Mouse (Mus musculus) kidney, adult 2 months (tissue): ENCODE measurements at regions not wholly inside any gene's neighbourhood (a gene's known extent, or its start where the extent isn't known, plus 50 kb on each side); places are given as distances from the start of the nearest gene placed in this dataset.
"Not testable (repeated sequence)": the region's sequence is repeated elsewhere in the genome, so short reads cannot be mapped to it uniquely, and the experiment has no call there.

Experiments used
- DNase-seq: peaks from one replicate; pipeline ENCODE4 v3.0.0; 2021
- H3K27ac ChIP-seq: fragments of 200-500 bp; 2 replicates; pipeline ENCODE4 v1.5.1; 2012; ENCODE audit warnings: low read depth, low read length, control low read depth, inconsistent platforms; ENCODE audit not compliant: insufficient read depth
- H3K27me3 ChIP-seq: fragments of 200-500 bp; replicated peaks from 2 replicates; pipeline ENCODE4 v1.6.1; 2012; ENCODE audit warnings: mild to moderate bottlenecking, moderate library complexity, low read length, inconsistent platforms; ENCODE audit not compliant: control insufficient read depth, insufficient read depth
- H3K36me3 ChIP-seq: fragments of 200-500 bp; 2 replicates; pipeline ENCODE4 v1.6.1; 2012; ENCODE audit warnings: mild to moderate bottlenecking, moderate library complexity, low read length, inconsistent platforms; ENCODE audit not compliant: control insufficient read depth, insufficient read depth
- H3K4me1 ChIP-seq: fragments of 200-500 bp; 2 replicates; pipeline ENCODE4 v1.6.1; 2011; ENCODE audit warnings: low read length; ENCODE audit not compliant: control insufficient read depth, insufficient read depth
- H3K4me3 ChIP-seq: fragments of 200-500 bp; 2 replicates; pipeline ENCODE4 v1.5.1; 2011; ENCODE audit warnings: mild to moderate bottlenecking, low read depth, low read length, control low read depth; ENCODE audit not compliant: insufficient read depth
- CTCF ChIP-seq: fragments of 200-500 bp; conservative IDR thresholded peaks from 2 replicates; pipeline ENCODE4 v1.5.1; 2011; ENCODE audit warnings: low read depth, mild to moderate bottlenecking, control low read depth, low read length, moderate library complexity, mixed read lengths; ENCODE audit not compliant: insufficient read depth, insufficient read length
- POLR2A ChIP-seq: fragments of 200-500 bp; IDR thresholded peaks from one replicate; pipeline ENCODE4 v1.6.1; 2011; ENCODE audit warnings: low read depth, low read length, control low read depth
- WGBS: fragments of 180-500 bp; shearing (Covaris S2); methylation state at CpG from one replicate; pipeline ENCODE4 v1.1.7; 2018; 5-methylcytosine and 5-hydroxymethylcytosine counted together

DNA sequence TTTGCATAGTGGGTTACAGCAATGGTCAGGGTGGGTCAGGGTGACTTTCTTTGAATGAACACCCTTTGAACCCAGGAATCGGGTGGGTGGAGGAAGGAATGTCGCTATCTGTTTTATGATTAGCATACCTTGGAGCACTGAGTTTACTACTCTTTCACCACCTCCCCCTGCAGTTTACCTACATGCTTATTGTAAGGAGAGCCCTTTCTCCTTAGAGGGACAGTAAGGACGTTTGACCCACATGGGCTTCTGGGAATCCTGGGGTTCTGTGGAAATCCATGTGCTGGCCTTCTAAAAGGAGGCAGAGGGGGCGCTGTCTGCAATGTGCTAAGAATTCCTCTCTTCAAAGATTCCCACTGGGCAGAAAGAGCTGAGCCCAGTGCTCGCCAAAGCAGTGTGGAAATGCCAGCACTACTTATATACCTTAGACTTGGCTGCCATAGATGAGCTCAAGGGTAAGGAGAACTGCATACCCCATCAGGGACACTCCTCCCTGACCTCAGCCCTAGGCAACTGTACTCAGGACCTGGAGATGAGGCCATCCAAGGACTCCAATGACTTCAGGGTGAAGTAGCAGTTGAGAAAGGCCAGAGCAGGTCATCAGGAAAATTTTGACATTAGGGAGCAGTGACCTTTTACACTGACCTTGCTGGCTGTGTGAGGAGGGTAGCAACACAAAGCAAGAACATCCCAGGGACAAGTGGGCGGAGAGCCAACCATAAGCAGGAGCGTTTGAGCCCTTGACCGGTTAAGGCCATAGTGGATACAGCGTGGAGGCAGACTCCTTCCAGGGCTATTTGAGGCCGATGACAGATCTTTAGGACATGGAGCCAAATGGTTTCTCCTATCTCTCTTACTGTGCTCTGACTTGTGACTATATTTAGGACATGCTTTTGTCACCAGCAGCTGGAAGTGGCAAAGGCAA is 133.2 kb downstream of the Tcp10c start:
- TF ChIP-seq CTCF (no peak), POLR2A (no peak)
- 82% methylated on average over 10 of the region's 10 CpGs for WGBS
- DNase-seq: peak; percentile 31
- Histone ChIP-seq H3K4me1 (no peaks in the 10 kb centered on the region), H3K36me3 (no peaks in the 10 kb centered on the region), H3K4me3 (no peak overlapping the region), H3K27me3 (no peaks in the 10 kb centered on the region), H3K27ac (no peak overlapping the region)

GRCm38 (mm10) chr17:13488608-13489324 is 134.4 kb downstream of the Tcp10c start:
- Histone ChIP-seq H3K27ac (no peak overlapping the region), H3K4me1 (no peaks in the 10 kb centered on the region), H3K27me3 (no peaks in the 10 kb centered on the region), H3K4me3 (no peak overlapping the region), H3K36me3 (no peaks in the 10 kb centered on the region)
- DNase-seq: no peak
- 54% methylated on average over 9 of the region's 9 CpGs for WGBS
- no peak for TF ChIP-seq CTCF
- TF ChIP-seq POLR2A: no peak

- H3K27ac ChIP-seq, H3K4me1 ChIP-seq, H3K36me3 ChIP-seq, H3K4me3 ChIP-seq, DNase-seq, H3K27me3 ChIP-seq: not testable (repeated sequence)
- WGBS: 93% methylated on average over 1 of the region's 1 CpGs
These were observed 137.9 kb downstream of the Tcp10c start for GRCm38 (mm10) chr17:13492239-13492638.

DNA sequence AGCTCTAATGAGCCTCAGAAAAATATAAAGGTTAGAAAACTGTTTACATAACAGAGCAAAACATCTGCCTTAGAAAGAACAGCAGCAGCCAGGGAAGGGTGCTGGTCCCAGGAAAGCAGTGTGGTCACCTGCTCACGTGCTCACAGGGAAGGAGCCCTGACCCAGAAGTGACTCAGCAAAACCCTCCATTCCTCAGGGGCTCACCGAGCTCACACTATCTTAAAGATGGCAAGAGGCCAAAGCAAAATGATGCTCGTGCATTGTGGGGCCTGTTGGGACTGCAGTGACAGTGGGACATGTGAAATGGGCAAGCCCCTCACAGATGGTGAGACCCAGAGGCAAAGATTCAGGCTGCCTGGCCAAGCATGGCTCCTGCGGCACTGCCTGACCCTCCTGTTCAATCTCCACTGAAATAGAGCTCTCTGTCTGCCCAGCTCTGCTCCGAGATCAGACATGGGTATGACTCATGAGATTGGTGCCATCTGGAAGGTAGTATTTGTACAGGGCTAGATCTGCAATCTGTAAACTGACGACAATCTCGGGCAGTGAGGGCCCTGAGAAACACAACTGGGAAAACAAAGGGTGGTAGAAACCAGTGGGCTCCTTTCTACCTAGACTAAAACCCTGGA is 138.4 kb downstream of the Tcp10c start:
- not testable (repeated sequence) for H3K4me1 ChIP-seq, H3K36me3 ChIP-seq, H3K27me3 ChIP-seq, H3K27ac ChIP-seq, H3K4me3 ChIP-seq, DNase-seq
- 35% methylated on average over 3 of the region's 7 CpGs for WGBS

- H3K4me1 ChIP-seq, H3K27me3 ChIP-seq, H3K36me3 ChIP-seq, H3K4me3 ChIP-seq, DNase-seq, H3K27ac ChIP-seq: not testable (repeated sequence)
- 89% methylated on average over 3 of the region's 3 CpGs for WGBS
These were observed 139.5 kb downstream of the Tcp10c start for GRCm38 (mm10) chr17:13493866-13494265.

- H3K4me3 ChIP-seq, H3K27me3 ChIP-seq, H3K27ac ChIP-seq, H3K4me1 ChIP-seq, DNase-seq, H3K36me3 ChIP-seq: not testable (repeated sequence)
- WGBS: no CpG with 5 or more reads among the region's 1 CpGs
These were observed 140.1 kb downstream of the Tcp10c start for GRCm38 (mm10) chr17:13494475-13494874.

DNA sequence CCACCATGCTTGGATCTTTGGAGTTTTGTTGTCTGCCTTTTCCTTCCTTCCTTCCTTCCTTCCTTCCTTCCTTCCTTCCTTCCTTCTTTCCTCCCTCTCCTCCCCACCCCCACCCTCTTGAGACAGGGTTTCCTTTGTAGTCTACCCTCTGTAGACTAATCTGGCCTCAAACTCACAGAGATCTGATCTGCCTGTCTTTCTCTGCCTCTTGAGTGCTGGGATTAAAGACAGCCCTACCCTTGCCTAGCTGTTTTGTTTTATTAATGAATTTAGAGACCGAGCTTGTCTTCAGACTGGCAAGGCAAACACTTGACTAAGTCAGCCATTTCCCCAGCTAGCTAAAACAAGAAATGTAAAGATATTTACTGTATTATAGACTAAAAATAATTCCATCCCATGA is 150.0 kb downstream of the Tcp10c start:
- H3K4me1 ChIP-seq, DNase-seq, H3K36me3 ChIP-seq, H3K27me3 ChIP-seq, H3K4me3 ChIP-seq, H3K27ac ChIP-seq: not testable (repeated sequence)
- 100% methylated on average over 1 of the region's 1 CpGs for WGBS

GRCm38 (mm10) chr17:13504827-13505268 is 150.5 kb downstream of the Tcp10c start:
- 75% methylated on average over 8 of the region's 9 CpGs for WGBS
- DNase-seq: not testable (repeated sequence)

DNA sequence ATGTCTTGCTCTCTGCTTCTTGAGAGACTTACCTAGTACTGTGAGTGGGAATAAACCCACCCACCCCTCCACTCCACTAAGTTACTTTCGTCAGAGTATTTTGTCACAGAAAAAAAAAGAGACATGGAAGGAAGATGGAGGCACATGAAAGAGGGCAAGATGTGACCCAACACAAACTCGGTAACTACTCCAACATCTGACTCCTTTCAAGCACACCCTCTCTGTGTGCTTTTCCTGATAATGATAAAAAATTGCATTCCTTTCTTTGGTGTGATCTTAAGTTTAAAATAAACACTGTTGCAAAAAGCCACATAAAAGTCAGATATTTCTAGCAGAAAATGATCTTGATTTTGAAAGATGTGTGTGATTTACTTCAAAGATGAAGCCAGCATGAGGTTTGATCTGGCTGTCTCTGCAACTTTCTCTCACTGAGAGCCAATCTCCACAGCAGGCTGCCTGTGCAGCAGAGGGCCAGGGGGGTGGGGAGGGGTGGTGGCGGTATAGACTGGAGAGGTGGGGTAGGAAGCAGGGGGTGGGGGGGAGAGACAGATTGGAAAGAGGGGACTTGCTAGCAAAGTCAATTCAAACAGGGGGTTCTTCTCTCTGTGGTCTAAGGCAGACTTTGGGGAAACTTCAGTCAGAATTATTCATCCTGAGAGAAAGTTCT is 153.2 kb downstream of the Tcp10c start:
- not testable (repeated sequence) for H3K4me3 ChIP-seq, H3K36me3 ChIP-seq, H3K27ac ChIP-seq, DNase-seq, H3K27me3 ChIP-seq, H3K4me1 ChIP-seq
- 66% methylated on average over 2 of the region's 3 CpGs for WGBS

More at GRCm38 (mm10) chr17:13504827-13505268, 150.5 kb downstream of the Tcp10c start:
- not testable (repeated sequence) for H3K36me3 ChIP-seq, H3K27me3 ChIP-seq, H3K27ac ChIP-seq, H3K4me3 ChIP-seq, H3K4me1 ChIP-seq

DNA sequence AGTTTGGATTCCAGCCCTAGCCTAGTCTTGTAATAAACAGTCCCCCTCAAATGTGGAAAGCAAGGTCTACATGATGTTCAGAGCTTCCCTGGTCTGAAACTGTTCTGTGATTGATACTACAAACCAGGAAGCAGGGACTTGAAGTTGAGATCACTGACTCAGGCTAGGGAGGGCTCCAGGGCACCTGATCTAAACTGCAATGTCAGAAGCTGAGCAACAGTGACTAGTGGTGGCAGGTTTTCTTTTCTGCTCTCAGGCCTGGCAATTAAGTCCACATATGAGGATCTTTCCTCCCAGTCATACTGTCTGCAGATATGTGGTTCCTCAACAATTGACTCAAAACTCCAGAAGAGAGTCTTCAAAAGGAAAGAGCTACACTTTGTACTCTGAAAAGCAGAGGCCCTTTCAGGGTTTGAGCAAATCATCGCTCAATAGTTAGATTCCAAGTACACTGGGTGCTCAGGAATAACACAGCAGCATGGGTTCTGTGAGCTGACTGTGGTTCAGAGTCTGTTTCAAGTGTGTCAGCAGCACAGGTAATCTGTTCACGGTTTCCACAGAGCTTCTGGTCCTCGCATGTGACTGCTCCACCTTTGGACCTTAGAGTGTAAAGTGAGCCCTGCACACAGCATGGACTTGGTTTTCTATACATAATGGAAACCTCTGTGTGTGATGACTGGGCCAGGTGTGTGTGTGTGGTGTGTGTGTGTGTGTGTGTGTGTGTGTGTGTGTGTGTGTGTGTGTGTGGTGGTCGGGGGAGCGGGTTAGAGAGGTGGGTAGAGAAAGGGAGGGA is 165.2 kb downstream of the Tcp10c start:
- 82% methylated on average over 5 of the region's 5 CpGs for WGBS
- DNase-seq, H3K4me1 ChIP-seq, H3K4me3 ChIP-seq, H3K36me3 ChIP-seq, H3K27ac ChIP-seq, H3K27me3 ChIP-seq: not testable (repeated sequence)
